Mouse (Mus musculus): ENCODE data around the gene Hoxb3. TPM values are rescaled to one million over a fixed set of nuclear protein-coding genes. Genes with fewer than 3 reads are reported as not detected.

Hoxb3 gene
- polyA plus RNA-seq, 1 experiment: not detected

- H3K4me1 ChIP-seq (ENCODE audit: control insufficient read depth, insufficient read depth, low read length): no peaks in the 10 kb centered on the region
- no peak overlapping the region for H3K27ac ChIP-seq (ENCODE audit: insufficient read depth, low read depth, low read length)
- WGBS: 3% methylated on average over 22 of the region's 22 CpGs
- no peak for TF ChIP-seq CTCF (IDR thresholded peaks at IDR 0.05; ENCODE audit: insufficient read depth, low read depth, low read length)
- TF ChIP-seq POLR2A (IDR thresholded peaks at IDR 0.05; ENCODE audit: insufficient read depth, low read depth, low read length): no peak
- H3K4me3 ChIP-seq (ENCODE audit: insufficient read depth, low read depth, low read length): no peak overlapping the region
Observed at GRCm38 (mm10) chr11:96351831-96352230, 28.7 kb downstream of the Hoxb3 start.

- Histone ChIP-seq H3K27ac (ENCODE audit: insufficient read depth, low read depth, low read length) (no peak overlapping the region), H3K4me3 (ENCODE audit: insufficient read depth, low read depth, low read length) (no peak overlapping the region), H3K4me1 (ENCODE audit: control insufficient read depth, insufficient read depth, low read length) (no peaks in the 10 kb centered on the region)
- 2% methylated on average over 75 of the region's 75 CpGs for WGBS
- TF ChIP-seq CTCF (IDR thresholded peaks at IDR 0.05; ENCODE audit: insufficient read depth, low read depth, low read length): no peak
- TF ChIP-seq POLR2A (IDR thresholded peaks at IDR 0.05; ENCODE audit: insufficient read depth, low read depth, low read length): no peak
Observed at GRCm38 (mm10) chr11:96352691-96353521, 29.8 kb downstream of the Hoxb3 start.

DNA sequence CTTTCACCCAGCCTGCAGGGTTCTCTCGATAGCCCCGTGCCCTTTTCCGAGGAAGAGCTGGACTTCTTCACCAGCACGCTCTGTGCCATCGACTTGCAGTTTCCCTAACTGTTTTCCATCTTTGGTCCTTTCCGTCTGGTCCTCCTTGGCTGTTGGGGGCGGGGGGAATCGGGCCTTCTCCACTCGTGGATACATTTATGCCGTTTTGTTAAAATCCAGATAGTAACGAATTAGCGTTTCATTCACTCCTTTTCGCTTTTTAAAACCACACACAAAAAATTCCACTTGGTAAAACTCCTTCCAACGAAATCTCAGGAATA lies 30.4 kb downstream of the Hoxb3 start:
- TF ChIP-seq POLR2A (IDR thresholded peaks at IDR 0.05; ENCODE audit: insufficient read depth, low read depth, low read length) (no peak), CTCF (IDR thresholded peaks at IDR 0.05; ENCODE audit: insufficient read depth, low read depth, low read length) (no peak)
- Histone ChIP-seq H3K4me3 (ENCODE audit: insufficient read depth, low read depth, low read length) (no peak overlapping the region), H3K4me1 (ENCODE audit: control insufficient read depth, insufficient read depth, low read length) (no peaks in the 10 kb centered on the region), H3K27ac (ENCODE audit: insufficient read depth, low read depth, low read length) (no peak overlapping the region)
- 3% methylated on average over 14 of the region's 14 CpGs for WGBS

DNA sequence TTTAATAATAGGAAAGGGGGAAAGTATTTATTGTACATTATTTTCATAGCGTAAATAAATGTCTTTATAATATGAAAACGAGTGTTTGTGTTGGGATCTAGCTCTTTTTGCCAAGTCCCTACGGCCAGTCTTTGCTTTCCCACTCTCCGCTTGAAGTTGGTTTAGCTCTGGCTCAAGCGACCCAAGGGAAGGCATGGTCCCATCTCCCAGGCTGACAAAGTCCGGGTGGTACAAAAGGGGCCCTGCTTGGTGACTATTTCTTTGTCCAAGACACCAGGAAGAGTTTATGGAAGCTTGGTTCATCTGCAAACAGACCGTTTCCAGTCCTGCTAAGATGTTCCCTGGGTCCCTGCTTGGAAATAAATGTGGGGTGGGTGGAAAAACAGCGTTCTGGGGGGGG lies 30.8 kb downstream of the Hoxb3 start:
- Histone ChIP-seq H3K27ac (ENCODE audit: insufficient read depth, low read depth, low read length) (no peak overlapping the region), H3K4me3 (ENCODE audit: insufficient read depth, low read depth, low read length) (no peak overlapping the region), H3K4me1 (ENCODE audit: control insufficient read depth, insufficient read depth, low read length) (no peaks in the 10 kb centered on the region)
- WGBS: 15% methylated on average over 8 of the region's 8 CpGs
- TF ChIP-seq CTCF (IDR thresholded peaks at IDR 0.05; ENCODE audit: insufficient read depth, low read depth, low read length) (no peak), POLR2A (IDR thresholded peaks at IDR 0.05; ENCODE audit: insufficient read depth, low read depth, low read length) (no peak)

GRCm38 (mm10) chr11:96354376-96354775 lies 31.2 kb downstream of the Hoxb3 start:
- no peak overlapping the region for H3K27ac ChIP-seq (ENCODE audit: insufficient read depth, low read depth, low read length)
- TF ChIP-seq POLR2A (IDR thresholded peaks at IDR 0.05; ENCODE audit: insufficient read depth, low read depth, low read length) (no peak), CTCF (IDR thresholded peaks at IDR 0.05; ENCODE audit: insufficient read depth, low read depth, low read length) (no peak)
- no peak overlapping the region for H3K4me3 ChIP-seq (ENCODE audit: insufficient read depth, low read depth, low read length)
- H3K4me1 ChIP-seq (ENCODE audit: control insufficient read depth, insufficient read depth, low read length): no peaks in the 10 kb centered on the region
- 3% methylated on average over 25 of the region's 25 CpGs for WGBS

DNA sequence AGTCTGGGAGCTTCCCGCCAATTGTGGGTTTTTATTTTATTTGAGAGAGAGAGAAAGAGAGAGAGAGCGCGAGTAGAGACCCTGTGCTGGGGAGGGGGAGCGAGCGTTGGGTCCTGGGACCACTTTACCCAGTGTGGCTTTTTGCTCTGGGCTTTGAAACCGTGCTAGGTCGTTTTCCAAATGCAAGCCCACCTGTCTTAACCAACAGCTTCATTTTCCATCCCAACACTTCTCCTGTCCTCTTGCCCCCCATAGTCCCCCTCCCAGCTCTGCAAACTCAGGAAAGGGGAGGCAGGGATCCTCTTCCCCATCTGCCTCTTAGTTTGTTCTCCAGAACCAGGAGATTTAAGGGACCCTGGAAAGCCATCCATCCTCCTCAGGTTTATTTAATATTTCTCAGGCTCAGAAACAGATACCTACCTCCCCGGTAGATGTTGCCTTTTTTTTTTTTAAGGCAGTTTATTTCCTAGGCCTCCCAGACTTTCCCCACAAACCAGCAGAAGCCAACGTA lies 31.7 kb downstream of the Hoxb3 start:
- TF ChIP-seq POLR2A (IDR thresholded peaks at IDR 0.05; ENCODE audit: insufficient read depth, low read depth, low read length): no peak
- no peak for TF ChIP-seq CTCF (IDR thresholded peaks at IDR 0.05; ENCODE audit: insufficient read depth, low read depth, low read length)
- no peak overlapping the region for H3K27ac ChIP-seq (ENCODE audit: insufficient read depth, low read depth, low read length)
- no peaks in the 10 kb centered on the region for H3K4me1 ChIP-seq (ENCODE audit: control insufficient read depth, insufficient read depth, low read length)
- H3K4me3 ChIP-seq (ENCODE audit: insufficient read depth, low read depth, low read length): no peak overlapping the region
- 3% methylated on average over 9 of the region's 9 CpGs for WGBS

GRCm38 (mm10) chr11:96363807-96364206 lies 40.7 kb downstream of the Hoxb3 start:
- WGBS: 5% methylated on average over 5 of the region's 5 CpGs
- TF ChIP-seq CTCF (IDR thresholded peaks at IDR 0.05; ENCODE audit: insufficient read depth, low read depth, low read length) (no peak), POLR2A (IDR thresholded peaks at IDR 0.05; ENCODE audit: insufficient read depth, low read depth, low read length) (no peak)
- H3K27ac ChIP-seq (ENCODE audit: insufficient read depth, low read depth, low read length): no peak overlapping the region

GRCm38 (mm10) chr11:96365441-96366091 lies 42.4 kb downstream of the Hoxb3 start, which contains the start of gene Hoxb1:
Gene Hoxb1 (plus strand): TSS chr11:96365752.
- no peak for TF ChIP-seq CTCF (IDR thresholded peaks at IDR 0.05; ENCODE audit: insufficient read depth, low read depth, low read length)
- TF ChIP-seq POLR2A (IDR thresholded peaks at IDR 0.05; ENCODE audit: insufficient read depth, low read depth, low read length): no peak

More at GRCm38 (mm10) chr11:96363807-96364206, 40.7 kb downstream of the Hoxb3 start:
- H3K4me1 ChIP-seq (ENCODE audit: control insufficient read depth, insufficient read depth, low read length): 0 out of 2 replicates have a peak, but pooled peaks cover 3% of the 10 kb centered on the region
- no peak overlapping the region for H3K4me3 ChIP-seq (ENCODE audit: insufficient read depth, low read depth, low read length)

More at GRCm38 (mm10) chr11:96365441-96366091, 42.4 kb downstream of the Hoxb3 start, which contains the start of gene Hoxb1:
- Histone ChIP-seq H3K4me3 (ENCODE audit: insufficient read depth, low read depth, low read length) (no peak within 1 kb of the TSS), H3K27ac (ENCODE audit: insufficient read depth, low read depth, low read length) (no peak within 1 kb of the TSS), H3K4me1 (ENCODE audit: control insufficient read depth, insufficient read depth, low read length) (0 out of 2 replicates have a peak, but pooled peaks cover 3% of the 10 kb centered on the region)
- WGBS: 3% methylated on average over 26 of the region's 26 CpGs
